Mouse (Mus musculus): ENCODE data around the gene Ccn5. TPM values are rescaled to one million over a fixed set of nuclear protein-coding genes. Genes with fewer than 3 reads are reported as not detected.

The Ccn5 gene
- total RNA-seq (2015) (0.25 TPM in 1 of 2 replicates, not detected in the other), total RNA-seq (2017) (not detected in 2 replicates)

DNA sequence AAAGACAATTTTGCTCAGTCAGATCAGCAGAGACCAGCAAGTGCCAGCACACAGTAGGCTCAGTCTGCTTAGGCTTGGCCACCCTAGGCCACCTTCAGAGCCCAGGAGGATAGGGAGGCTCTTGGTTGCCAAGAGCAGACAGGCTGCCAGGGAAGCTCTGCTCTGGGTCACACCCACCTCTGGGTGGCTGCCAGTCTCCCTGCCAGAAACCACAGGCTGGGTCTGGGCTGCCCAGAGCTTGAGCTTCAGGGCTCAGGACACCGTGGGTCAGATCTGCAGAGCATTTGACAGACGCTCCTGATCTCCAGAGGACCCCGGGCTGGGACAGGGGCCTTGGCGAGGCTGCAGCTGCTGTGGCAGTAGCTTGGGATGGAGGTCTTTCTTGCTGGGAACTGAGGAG lies at the start of gene Ccn5:
Gene Ccn5 (plus strand): TSS at position 255 of the 400 bp plus-strand sequence.
- ATAC-seq (replicated peaks; ENCODE audit: poor library complexity) = peak; percentile 69

DNA sequence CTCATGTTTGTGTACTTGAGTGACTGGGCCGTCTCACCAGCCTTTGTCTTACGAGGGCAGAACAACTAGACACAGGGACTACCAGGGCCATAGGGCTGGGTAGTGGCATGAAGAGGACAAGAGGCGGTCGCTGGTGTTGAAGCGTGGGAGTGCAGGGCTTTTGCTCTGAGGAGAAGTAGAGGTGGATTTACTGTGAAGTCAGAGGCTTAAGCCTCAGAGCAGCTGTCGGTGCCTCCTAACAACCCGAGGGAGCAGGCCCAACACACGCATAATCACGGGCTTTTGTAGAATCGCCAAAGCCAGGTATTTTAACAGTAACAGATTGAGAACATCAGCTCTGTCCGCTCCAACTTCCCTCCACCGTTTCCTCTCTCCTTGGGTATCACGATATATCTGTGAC lies 44.0 kb upstream of the Ccn5 start:
- ATAC-seq (replicated peaks; ENCODE audit: poor library complexity) = no peak

DNA sequence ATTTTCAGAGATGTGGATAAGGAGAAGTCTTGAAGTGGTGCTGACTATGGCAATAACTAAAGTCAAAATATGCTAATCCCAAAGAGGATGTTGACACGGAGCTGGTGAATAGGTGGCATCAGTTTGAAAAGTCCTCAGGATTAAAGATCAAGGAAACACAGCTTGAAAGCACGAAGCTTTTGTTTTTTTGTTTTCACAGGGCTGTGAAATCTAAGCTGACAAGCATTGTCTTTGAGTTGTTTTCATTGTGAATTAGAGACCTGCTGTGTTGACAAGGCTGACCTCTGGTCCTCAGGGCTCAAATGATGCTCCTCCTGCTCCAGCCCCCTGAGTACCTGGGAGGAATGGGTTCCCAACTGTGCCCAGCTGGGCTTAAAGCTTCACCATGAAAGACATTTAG lies 43.6 kb upstream of the Ccn5 start:
- ATAC-seq (replicated peaks; ENCODE audit: poor library complexity) = no peak

DNA sequence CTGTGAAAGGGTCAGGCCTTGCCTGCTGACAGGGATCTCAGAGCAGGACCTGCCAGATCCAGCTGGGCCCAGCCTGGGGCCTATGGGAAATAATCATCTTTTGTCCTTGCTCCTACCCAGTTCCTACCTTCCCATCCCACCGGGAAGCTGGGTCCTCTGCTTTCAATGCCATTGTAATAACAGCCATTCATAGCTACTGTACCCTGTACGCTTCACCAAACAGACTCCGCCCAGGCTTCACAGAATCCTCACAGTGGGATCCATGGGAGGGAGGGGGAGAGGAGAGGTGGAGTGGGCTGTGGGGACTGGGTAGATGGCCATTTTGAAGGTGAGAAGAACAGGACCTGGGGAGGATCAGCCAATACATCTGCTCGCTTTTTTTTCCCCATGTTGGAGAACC lies 41.8 kb upstream of the Ccn5 start:
- no peak for ATAC-seq (replicated peaks; ENCODE audit: poor library complexity)

DNA sequence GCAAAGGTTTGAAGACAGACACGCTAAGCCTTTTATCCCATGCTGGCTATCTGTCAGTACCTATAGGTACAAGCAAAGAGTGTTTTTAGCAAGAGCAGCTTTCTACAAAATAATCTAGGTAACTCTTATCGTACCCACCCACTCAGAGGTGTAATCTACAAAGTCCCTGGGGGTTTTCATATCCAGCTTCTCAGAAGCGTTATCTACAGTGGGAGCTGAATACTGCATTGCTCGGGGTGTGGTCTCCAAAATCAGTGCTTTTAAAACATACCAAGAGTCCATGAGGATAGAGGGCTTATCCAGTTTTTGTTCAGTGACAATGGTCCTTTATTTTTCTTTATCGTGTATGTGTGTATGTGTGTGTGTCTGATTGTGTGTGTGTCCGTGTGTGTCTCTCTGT lies 37.3 kb upstream of the Ccn5 start:
- no peak for ATAC-seq (replicated peaks; ENCODE audit: poor library complexity)

DNA sequence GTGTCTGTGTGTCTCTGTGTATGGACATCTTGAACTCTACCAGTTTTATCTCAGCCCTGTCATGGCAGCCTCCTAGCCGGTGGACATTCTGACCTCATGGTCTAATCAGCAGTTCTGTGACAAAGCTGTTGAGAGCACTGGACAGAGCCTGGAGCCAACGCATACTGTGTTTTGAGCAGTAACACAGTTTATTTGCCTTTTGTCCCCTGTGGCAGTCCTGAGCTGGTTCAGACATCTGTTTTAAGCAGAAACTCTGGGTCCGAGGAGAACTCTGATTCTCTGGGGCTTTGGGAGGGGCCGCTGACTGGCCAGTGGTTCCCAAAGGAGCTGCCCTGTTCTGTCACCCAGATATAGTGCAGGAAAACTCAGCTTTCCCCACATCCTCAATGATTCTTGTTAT lies 36.8 kb upstream of the Ccn5 start:
- ATAC-seq (replicated peaks; ENCODE audit: poor library complexity) = no peak

DNA sequence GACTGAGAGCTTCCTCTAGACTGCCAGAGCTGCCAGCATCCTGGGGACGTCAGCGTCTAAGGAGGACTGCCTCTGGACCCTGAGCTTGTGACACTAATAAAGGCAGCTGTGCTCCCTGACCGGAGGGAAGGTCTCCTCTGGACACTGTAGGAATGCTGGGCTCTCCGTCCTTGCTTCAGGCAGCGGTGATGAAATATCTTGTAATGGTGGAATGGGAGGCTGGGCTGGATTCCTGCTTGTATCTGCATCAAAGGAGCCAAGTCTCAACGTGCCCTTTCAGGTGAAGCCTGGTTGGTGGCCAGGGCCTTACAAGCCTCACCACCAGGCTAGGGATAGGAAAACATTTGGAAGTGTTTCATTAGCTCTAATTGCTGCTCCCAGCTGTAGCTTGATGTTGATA lies 33.6 kb upstream of the Ccn5 start:
- no peak for ATAC-seq (replicated peaks; ENCODE audit: poor library complexity)

DNA sequence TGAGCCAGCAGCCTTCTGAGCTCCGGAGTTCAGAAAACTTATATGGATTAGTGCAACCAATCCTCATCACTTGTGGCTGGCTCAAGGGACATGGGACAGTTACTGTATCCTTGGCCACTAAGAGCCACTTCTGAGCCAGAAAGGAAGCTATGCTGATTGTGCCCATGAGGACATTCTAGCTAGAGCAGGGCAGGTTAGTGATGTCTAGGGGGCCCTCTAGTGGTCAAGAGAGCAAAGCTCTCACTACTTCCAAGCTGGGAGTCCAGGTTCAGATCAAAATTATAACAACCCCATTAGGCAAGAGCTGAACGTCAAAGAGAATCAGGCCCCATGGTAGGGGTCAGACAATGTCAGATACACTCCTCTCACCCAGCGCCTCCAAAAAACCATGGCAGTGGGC lies 33.0 kb upstream of the Ccn5 start:
- peak; percentile 96 for ATAC-seq (replicated peaks; ENCODE audit: poor library complexity)

DNA sequence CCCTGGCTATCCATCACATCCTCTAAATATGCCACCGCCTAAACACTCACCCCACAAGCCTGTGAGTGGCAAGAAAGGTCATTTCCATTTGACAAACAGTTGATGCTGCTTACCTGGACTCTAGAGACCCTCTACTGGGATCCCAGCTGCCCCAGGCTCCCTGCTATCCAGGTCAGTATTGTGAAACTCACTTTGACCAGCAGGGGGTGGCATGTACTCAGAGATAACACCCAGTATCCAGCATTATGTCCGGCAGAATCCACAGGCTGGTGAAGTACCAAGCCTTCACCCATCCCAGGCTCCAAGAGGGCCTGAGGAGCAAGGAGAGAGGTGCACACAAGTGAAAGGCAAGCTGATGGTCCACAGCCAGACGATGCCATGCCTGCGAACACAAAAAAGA lies 32.2 kb upstream of the Ccn5 start:
- ATAC-seq (replicated peaks; ENCODE audit: poor library complexity) = peak; percentile 87

DNA sequence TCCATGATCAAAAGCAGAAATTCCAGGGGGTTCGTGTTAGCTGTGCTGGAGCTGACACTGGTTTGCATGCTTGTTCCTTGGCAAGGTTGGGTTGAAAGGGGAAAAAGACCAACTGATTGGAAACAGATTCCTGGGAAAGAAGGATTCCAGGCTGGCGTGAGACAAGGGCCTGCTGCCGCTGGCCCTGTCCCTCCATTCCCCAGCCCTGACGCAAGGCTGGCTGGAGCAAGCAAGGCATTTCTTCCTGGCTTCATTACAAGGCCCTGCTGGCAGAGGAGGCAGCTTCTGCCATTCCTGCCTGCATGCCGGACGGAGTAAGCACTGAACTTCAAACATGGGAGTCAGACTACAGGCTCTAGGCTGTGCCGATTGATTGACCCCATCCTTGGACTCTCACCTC lies 22.2 kb upstream of the Ccn5 start:
- ATAC-seq (replicated peaks; ENCODE audit: poor library complexity) = no peak

DNA sequence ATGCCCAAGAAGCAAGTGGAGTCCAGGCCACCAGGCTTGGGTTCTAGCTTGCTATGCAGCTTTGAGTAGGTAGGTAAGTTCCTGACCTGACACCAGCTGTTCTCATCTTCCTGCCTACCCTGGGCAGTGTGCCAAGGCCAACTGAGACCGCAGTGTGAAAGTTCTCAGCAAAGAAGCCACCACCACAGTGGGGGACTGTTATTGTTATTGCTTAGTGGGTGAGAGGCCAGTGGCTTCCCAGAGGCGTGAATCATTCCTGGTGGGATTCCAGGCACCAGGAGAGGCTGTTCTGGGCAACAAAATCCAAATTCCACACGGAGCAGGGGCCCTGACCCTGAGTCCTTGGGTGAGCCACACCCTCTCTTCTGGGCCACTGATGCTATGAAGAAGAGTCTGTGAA lies 19.8 kb upstream of the Ccn5 start:
- ATAC-seq (replicated peaks; ENCODE audit: poor library complexity) = peak; percentile 42; the same call in 1 of the 2 replicates

DNA sequence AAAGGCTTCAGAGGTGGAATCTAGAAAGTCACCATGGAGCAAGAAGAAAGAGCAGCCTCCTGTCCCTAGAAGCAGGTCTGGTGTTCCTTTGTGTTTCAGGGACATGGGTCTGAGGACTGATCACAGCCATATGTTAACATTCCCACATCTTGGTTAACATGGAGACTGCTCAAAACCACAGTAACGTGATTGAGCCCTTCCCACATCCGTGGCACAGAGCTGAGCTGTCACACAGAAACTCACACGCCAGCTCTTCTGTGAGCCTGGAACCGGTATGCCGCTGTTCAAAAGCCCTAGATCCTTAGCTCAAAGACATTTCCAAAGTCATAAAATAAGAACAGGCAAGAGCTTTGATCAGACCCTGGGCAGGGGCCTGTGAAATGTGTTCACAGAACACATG lies 19.3 kb upstream of the Ccn5 start:
- no peak for ATAC-seq (replicated peaks; ENCODE audit: poor library complexity)

DNA sequence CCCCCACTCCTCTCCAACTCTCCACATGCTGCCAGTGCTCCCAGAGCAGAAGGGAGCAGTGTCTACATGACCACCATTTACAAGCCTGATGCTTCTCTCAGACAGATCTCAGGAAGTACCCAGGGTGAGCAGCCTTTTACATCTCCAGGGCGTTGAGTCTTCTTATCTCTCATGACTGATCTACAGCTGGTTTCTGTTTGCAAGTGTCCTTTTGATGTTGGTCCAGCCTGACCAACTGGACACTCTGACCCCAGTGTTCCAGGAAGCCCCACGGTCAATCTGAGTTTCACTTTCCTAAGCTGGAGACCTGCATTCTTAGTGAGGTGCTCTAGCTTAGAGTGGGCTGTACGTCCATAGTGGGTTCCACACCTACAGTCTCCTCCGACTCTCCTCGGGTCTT lies 16.8 kb upstream of the Ccn5 start:
- ATAC-seq (replicated peaks; ENCODE audit: poor library complexity) = no peak

DNA sequence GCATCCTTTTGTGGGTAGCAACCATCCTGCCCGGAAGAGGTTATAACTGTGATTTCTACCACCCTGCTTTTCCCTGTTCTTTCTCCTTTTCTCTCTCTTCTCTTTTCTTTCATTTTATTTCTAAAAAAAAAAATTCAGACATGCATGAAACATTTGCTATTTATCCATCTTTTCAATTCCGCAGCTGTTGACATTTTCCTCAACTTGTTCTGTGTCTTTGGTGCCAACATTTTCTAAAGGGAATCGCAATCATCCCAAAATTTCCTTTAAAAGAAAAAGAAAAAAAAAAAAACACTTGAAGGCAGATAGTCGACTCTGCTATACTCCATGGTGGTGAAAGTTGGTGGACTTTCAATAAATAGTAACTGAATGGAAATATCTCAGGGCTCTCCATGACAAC lies 11.5 kb upstream of the Ccn5 start:
- no peak for ATAC-seq (replicated peaks; ENCODE audit: poor library complexity)

DNA sequence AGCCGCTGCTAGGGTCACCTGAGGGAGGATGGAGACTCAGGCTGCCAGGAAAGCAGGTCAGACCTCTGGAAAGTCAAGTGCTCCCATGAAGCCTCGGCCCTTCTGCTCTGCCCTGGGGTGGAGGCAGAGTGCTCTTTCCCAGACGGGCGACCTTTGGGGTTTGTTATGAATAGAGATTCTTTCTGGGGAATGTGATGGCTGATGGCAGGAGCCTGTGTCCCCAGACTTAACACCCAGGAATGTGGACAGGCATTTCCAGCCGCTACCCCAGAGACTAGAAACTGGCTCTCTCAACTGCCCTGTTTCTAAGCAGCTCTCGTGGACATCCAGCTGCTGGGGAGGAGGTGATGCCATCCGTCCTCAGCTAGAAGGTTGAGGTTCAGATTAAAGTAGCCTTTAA lies 11.0 kb upstream of the Ccn5 start:
- no peak for ATAC-seq (replicated peaks; ENCODE audit: poor library complexity)

DNA sequence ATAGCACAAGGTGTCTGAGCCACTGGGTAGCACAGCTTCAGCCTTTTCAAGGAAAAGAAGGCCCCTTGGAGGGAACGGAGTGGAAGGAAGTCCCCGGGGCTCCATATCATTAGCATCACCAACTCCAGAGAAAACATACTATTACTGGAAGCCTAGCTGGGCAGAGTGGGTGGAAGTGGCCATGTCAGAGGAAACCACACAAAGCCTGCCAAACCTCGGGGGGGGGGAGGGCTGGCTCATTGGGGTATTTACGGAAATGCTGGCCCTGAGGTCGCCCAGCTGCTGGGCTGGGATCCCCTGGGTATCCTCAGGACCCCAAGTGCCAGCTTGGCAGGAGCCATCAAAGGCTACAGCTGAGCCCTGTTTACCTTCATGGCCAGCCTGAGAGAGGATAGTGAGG lies 7.6 kb upstream of the Ccn5 start:
- ATAC-seq (replicated peaks; ENCODE audit: poor library complexity) = peak; percentile 46

DNA sequence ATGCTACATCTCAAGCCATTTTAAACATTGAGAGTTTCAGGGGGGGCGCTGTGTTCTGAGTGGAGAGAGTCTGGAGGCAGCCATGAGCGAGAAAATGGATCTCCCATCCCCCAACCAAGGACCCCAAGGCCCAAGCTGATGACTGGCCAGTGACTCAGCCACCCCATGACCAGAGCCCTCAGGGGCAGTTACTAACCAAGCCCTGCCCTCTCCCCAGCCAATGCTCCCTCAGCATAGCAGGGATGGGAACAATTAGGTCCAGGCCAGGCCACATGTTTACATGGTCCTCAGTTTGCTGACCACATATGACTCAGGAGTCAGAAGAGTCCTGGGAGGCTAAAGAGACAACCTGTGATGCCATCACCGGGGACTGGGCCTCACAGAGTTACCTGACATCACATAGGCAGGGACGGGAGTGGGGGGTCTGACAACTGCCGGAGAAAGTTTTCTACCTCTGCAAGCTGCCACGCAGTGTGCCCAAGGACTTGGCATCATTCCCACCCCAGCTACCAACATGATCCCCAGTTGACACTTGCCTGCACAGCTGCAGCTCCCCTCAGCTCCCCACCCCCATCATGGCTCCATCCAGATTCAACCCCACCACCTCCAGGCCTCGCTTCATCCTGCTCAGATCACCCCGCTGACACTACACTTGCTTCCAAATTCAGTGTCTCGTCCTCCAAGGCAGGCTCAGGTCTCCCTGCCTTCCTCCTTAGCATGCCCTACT lies 5.8 kb upstream of the Ccn5 start:
- no peak for ATAC-seq (replicated peaks; ENCODE audit: poor library complexity)

DNA sequence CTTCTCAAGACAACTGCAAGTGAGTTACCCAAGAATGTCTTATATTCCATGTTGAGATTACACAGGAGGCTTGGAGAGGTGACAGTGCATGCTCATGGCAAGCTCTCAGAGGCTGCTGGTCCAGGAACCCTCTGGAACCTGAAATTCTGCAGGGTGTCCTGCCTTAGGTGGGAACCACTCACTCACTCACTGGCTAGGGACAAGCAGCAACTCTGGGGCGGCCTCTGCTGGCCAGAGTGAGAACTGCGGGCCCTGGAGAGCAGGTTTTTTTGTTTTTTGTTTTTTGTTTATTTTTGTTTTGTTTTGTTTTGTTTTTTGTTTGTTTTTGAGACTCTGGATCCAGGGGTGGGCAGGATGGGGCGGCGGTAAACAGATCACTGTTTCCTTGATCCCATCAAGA lies 2.6 kb downstream of the Ccn5 start:
- peak; percentile 70 for ATAC-seq (replicated peaks; ENCODE audit: poor library complexity)

DNA sequence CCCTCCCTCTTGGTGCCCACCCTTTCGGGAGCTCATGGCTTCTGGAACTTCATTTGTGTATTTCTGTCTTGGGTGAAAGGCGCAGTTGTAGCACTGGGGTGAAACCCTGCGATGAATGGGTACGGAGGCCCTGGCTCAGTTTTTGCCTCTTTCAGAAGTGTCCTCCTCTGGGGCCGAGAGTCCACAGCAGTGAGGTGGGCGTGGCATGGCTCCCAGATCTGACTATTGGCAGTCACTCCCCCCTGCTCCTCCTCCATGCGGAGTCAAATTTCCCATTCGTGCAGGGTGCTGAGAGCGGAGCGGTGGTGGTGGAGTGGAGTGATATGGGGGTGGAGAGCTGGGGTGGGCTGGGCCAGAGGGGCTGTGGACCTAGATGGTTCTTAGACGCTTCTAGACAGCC lies 3.1 kb downstream of the Ccn5 start:
- ATAC-seq (replicated peaks; ENCODE audit: poor library complexity) = no peak

DNA sequence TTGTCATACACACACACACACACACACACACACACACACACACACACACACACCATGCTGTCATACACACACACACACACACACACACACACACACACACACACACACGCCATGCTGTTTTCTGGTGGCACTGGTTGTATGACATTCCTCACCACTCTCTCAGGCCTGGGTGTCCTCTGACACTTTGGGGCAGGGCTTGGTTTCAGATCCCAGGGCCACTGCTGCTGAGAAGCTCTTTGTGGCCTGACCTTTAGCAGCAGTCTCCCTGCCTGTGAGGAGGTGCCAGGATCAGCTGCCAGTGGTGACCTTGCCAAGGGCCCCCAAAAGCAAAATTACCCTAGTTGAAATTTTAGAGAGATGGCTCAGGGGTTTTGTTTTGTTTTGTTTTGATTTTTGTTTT lies 5.2 kb downstream of the Ccn5 start:
- ATAC-seq (replicated peaks; ENCODE audit: poor library complexity) = no peak

DNA sequence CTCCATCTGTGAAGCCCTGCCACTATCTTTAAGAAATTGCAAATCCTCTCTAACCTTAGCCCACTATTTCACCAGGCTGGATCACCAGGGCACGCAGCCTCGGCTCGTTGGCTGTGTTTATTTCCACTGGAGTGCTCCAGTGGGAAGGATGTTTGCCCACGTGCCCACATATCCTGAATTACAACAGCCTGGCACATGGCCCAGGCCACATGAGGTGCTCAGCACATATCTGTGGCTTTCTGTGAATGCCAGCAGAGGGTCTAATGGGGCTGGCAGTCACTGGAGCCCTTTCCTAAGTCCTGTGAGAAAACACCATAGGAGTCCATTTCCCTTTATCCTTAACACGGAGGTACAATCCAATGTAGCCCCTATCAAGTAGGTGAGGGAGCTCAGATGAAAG lies 5.8 kb downstream of the Ccn5 start:
- ATAC-seq (replicated peaks; ENCODE audit: poor library complexity) = no peak; the same call in none of the 2 replicates

DNA sequence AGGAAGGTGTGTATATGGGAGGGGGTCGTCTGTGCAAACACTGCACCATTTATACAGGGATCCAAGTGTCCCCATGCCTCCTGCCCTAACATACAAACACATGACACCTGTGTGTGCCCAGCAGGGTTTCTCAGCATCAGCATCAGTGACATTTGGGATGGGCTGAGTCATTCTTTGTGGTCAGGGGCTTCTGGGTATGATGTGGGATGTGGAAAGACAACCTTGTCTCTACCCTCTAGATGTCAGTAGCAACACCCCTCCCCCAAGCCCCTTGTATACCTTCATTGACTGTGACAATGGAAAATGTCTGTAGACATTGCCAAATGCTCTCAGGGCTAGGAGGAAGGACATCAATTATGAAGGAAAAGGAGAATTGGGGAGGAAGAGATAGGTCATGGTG lies 10.5 kb downstream of the Ccn5 start:
- ATAC-seq (replicated peaks; ENCODE audit: poor library complexity) = no peak

DNA sequence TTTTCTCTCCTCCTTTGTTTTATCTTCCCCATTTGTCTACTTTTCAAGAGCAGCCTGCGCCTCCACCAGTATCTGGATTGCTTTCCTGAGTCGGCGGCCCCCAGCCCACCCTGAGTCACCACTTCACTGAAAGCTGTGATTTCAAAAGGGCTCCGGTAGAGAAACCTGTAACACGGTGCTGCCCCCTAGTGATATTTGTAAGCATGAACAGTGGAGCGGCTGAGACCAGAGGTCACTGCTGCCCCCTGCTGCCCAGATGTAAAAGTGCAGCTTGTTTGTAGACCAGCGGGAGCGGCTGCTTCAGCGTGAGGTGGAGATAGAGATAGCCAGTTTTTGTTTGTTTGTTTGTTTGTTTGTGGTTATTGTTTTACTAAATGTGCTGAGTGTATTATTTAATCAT lies 17.4 kb downstream of the Ccn5 start:
- ATAC-seq (replicated peaks; ENCODE audit: poor library complexity) = peak; percentile 99

Measured in megakaryocyte progenitor cell, adult 5-6 weeks (primary cell).